Mouse (Mus musculus): ENCODE data around the gene Mlx. TPM values are rescaled to one million over a fixed set of nuclear protein-coding genes. Genes with fewer than 3 reads are reported as not detected.

Mlx gene
- polyA plus RNA-seq (2012; ENCODE audit: insufficient read depth, insufficient read length, missing spikeins): 55.0 and 67.5 TPM in 2 replicates

DNA sequence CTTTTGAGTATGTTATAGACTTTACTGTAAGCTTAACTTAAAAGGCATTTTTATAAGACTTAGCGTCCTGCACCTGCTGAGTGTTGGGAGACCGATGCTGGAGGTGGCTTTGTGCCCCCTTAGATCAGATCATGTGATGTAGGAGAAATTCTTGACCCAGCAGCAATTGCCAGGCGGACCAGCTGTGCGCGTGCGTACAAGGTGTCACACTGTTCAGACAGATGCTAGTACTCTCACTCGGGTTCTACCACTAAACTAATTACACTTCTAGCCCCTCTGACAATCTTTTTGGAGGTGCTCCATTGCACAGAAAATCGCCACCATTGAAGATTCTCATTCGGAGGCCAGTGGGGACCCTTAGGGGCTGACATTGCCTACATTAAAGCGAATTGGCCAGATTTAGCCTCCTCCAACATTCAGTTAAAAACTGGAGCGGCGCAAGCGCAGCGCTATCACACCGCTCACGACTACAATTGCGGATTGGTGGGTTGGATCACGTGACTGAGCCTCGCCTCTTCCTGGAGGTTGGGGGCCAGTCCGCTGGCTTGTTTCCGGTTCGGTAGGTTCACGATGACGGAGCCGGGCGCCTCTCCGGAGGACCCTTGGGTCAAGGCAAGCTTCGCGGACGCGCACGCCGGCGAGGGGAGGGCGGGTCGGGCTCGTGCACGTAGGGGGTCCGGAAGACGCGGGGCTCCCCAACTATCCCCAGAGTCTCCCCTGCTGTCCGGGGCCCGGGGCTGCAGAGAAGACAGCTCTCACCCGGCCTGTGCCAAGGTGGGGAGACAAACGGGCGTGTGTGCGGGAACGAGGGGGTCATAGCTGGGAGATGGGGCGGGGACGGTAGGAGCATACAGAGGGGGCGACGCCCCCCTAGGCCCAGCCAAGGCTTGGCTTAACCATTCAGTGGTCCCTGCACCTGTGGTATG is at the start of gene Mlx:
Gene Mlx, plus strand, starts transcription at position 522 of the 926 bp plus-strand sequence.
- H3K4me3 ChIP-seq (ENCODE audit: insufficient read depth, low read depth, low read length): peak within 1 kb of the TSS; percentile 66
- H3K27ac ChIP-seq (replicated peaks; ENCODE audit: low read depth, low read length): peak within 1 kb of the TSS; percentile 50
- H3K4me1 ChIP-seq (ENCODE audit: control insufficient read depth, insufficient read depth, insufficient read length, low read length): peaks cover 10% of the 10 kb centered on the region

DNA sequence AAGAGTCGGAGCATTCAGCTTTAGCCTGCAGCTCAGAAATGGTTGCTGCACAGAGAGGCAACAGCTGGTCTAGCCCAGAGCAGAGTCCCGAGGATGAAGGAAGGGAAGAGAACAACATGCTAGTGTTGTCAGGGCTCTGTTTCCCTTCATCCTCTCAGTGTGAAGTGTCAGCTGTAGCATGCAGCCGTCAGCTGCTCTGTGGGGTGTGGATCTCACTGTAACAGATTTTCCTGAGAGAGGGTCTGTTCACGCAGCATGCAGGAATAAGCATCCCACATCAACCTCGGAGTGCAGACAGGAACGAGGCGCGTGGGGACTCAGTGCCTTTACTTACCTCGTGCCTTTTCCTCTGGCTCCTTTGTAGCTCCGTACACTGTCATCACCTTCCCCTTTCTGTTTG is 49.3 kb upstream of the Mlx start:
- Histone ChIP-seq H3K27ac (replicated peaks; ENCODE audit: low read depth, low read length) (no peak overlapping the region), H3K4me1 (ENCODE audit: control insufficient read depth, insufficient read depth, insufficient read length, low read length) (no peaks in the 10 kb centered on the region), H3K4me3 (ENCODE audit: insufficient read depth, low read depth, low read length) (no peak overlapping the region)

DNA sequence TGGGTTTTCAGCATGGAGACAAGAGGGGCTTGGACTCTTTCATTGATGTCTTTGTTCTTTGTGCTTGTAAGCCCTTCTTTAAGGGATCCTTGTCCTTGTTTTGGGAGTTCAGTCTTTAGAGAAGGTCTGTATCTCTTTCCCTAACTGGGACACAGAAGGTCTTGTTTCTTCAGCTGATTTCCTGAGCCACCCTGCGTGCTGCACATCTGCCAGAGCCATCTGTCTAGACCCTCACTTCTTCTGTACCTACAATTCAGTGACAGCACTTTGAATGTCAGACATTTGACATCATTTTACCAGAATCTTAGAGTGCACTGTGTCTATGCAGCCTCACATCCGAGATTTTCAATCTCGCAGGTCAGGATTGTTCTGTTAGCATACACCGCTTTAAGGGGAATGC is 41.3 kb upstream of the Mlx start:
- no peak overlapping the region for H3K4me3 ChIP-seq (ENCODE audit: insufficient read depth, low read depth, low read length)
- peaks cover 3% of the 10 kb centered on the region; the same call in 1 of the 2 replicates for H3K4me1 ChIP-seq (ENCODE audit: control insufficient read depth, insufficient read depth, insufficient read length, low read length)
- no peak overlapping the region for H3K27ac ChIP-seq (replicated peaks; ENCODE audit: low read depth, low read length)

DNA sequence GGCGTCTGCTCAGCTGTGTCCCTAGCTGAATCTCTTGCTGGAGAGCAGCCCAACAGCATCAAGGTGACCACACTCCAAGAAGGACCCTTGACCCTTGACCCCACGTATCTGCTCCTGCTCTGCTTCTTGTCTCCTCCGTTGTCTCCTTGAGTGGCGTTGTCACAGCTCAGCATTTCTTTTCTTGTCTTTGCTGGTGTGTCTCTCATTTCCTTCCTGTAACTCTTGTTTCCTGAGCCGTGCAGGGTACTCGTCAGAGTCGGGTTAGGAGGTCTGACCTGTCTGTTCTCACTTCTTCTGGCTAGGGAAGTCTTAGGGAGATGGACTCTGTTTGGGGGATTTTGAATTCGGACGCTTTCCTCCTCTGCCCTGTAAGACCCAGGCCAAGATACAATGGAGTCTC is 40.6 kb upstream of the Mlx start:
- Histone ChIP-seq H3K4me1 (ENCODE audit: control insufficient read depth, insufficient read depth, insufficient read length, low read length) (peaks cover 3% of the 10 kb centered on the region; the same call in 1 of the 2 replicates), H3K4me3 (ENCODE audit: insufficient read depth, low read depth, low read length) (no peak overlapping the region), H3K27ac (replicated peaks; ENCODE audit: low read depth, low read length) (peak overlapping the region; percentile 25; the same call in 1 of the 2 replicates)

DNA sequence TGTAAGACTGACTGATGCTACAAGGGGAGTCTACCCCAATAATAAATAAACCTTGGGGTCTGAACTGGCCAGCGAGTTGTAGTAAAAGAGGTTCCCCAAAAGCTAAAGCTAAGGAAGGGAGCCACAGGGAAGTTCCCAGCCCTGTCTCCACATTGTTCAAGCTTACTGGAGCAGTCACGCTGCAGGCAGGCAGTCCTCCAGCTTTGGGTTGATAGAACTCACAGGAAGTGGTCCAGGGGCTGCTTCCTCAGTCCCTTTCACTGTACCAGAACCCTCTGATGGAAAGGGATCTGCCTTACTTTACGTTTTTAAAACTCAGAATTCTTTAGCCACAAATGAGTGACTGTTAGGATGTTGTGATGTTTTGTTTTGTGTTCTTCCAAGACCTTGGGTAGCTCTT is 39.6 kb upstream of the Mlx start:
- Histone ChIP-seq H3K4me3 (ENCODE audit: insufficient read depth, low read depth, low read length) (no peak overlapping the region), H3K4me1 (ENCODE audit: control insufficient read depth, insufficient read depth, insufficient read length, low read length) (peaks cover 6% of the 10 kb centered on the region), H3K27ac (replicated peaks; ENCODE audit: low read depth, low read length) (no peak overlapping the region)

DNA sequence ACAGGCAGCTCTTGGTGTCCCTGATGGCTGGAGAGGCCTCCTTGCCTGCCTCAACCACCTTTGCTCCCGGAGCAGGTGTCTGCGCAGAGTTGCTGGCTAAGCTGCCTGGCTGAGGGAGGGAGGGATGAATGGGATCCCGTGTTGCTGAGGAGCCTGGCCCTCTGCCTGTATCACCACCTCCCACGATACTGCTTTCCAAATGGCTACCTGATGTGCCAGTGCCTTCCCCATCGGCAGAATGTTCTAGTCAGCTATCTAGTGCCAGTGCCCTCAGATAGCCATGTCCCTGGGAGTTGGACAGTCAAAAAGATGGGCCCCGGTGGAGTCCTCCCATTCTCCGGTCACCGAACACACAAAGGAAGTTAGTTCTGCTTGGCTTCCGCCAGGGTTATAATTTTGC is 36.7 kb upstream of the Mlx start:
- H3K4me3 ChIP-seq (ENCODE audit: insufficient read depth, low read depth, low read length): no peak overlapping the region
- peaks cover 10% of the 10 kb centered on the region for H3K4me1 ChIP-seq (ENCODE audit: control insufficient read depth, insufficient read depth, insufficient read length, low read length)
- no peak overlapping the region for H3K27ac ChIP-seq (replicated peaks; ENCODE audit: low read depth, low read length)

DNA sequence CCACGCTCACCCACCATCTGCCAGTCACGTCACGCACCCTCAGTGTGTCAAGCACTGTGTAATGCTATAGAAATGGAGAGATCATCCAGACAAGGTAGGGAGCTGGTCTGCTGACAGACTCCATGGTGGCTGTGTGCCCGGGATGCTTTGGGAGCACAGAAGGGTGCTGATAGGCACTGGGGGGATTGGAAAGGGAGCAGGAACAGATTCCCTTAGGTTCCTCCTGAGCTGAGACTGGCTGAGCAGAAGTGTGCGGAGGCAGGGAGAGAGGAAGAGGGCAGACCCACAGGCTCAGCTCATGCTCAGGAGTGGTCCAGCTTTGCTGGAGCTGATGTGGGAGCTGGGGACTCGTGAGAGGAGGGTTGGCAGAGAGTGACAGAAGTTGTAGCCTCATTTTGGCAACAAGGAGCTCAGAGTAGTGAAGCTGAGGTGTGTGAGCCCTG is 36.0 kb upstream of the Mlx start:
- no peak overlapping the region for H3K27ac ChIP-seq (replicated peaks; ENCODE audit: low read depth, low read length)
- peaks cover 10% of the 10 kb centered on the region for H3K4me1 ChIP-seq (ENCODE audit: control insufficient read depth, insufficient read depth, insufficient read length, low read length)
- no peak overlapping the region for H3K4me3 ChIP-seq (ENCODE audit: insufficient read depth, low read depth, low read length)

DNA sequence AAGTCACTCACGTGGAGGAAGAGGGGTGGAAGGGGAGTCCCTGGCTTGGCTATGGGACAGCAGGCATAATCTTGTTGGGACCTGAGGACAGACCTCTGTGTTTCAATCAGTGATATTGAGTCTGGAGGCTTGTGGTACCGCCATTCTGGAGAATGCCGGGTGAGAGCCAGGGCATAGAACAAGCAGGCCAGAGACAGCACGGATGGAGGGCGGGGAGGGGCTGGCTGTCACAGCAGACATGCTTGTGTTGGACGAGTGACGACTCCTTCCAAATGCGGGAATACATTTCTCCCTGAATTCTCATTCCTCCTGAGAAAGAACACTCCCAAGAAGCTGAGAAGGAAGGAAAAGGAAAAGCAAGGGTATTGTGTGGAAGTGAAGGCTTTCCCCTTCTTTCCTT is 35.5 kb upstream of the Mlx start:
- H3K4me3 ChIP-seq (ENCODE audit: insufficient read depth, low read depth, low read length): no peak overlapping the region
- no peak overlapping the region for H3K27ac ChIP-seq (replicated peaks; ENCODE audit: low read depth, low read length)
- H3K4me1 ChIP-seq (ENCODE audit: control insufficient read depth, insufficient read depth, insufficient read length, low read length): peaks cover 7% of the 10 kb centered on the region; the same call in 1 of the 2 replicates

DNA sequence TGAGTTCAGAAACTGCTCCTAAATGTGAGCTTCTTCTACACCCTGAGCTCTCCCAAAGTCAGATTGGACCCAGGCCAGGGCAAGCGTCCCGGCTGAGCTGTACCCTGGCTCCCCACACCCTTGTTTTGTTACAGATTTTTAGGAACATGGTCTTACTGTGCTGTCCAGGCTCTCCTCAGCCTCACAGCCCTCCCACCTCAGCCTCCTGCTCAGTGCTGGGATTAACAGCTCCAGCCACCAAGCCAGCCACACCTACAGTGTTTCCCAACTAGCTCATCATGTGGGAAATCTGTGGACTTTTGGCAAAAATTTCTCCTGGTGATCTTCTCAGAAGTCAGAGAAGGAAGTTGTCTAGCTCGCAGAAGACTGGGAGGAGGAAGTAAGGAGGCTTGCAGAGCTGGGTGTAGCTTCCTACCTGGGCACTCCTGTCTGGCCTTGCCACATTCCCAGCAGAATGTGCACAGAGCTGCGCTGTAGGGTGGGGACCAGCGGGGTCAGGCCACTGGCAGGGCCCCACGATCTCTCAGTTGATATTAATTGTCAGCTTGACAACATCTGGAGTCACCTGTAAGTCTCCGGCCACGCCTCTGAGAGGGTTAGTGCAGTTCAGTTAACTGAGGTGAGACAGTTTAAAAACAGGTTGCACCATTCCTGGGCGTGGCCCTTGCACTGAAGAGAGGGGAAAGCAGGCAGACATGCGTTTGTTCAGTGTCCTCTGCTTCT is 34.2 kb upstream of the Mlx start:
- Histone ChIP-seq H3K27ac (replicated peaks; ENCODE audit: low read depth, low read length) (peak overlapping the region; percentile 40), H3K4me1 (ENCODE audit: control insufficient read depth, insufficient read depth, insufficient read length, low read length) (peaks cover 7% of the 10 kb centered on the region; the same call in 1 of the 2 replicates), H3K4me3 (ENCODE audit: insufficient read depth, low read depth, low read length) (no peak overlapping the region)

DNA sequence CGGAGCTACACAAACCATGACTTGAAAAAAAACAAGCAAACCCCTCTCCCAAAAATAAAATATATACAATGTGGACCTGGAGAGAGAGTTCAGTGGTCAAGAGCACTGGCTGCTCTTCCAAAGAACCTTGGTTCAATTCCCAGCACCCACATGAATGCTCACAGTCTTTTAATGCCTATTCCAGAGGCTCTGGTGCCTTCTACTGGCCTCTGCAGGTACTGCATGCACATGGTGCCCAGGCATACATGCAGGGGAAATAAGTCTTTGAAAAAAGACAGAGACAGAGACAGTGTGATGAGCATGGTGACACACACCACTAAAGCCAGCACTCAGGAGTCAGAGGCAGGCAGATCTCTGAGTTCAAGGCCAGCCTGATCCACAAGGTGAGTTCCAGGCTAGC is 33.1 kb upstream of the Mlx start:
- Histone ChIP-seq H3K27ac (replicated peaks; ENCODE audit: low read depth, low read length) (no peak overlapping the region), H3K4me1 (ENCODE audit: control insufficient read depth, insufficient read depth, insufficient read length, low read length) (peaks cover 12% of the 10 kb centered on the region), H3K4me3 (ENCODE audit: insufficient read depth, low read depth, low read length) (no peak overlapping the region)

DNA sequence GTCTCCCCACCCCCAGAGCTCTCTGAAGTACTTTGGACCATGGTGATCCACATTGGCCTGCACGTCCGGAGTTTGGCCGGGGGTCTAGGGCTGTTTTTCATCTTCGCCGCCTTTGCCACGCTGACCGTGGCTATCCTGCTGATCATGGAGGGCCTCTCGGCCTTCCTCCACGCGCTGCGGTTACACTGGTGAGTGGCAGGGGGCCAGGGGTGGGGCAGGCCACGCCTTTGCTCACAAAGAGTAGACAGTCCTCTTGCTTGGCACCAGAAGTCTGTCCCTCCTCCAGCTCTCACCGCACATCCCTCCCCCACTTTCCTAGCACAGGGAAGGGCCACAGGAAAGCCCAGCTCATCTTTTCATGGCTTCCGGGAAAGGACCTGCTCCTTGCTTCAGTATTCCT is 31.7 kb upstream of the Mlx start:
- Histone ChIP-seq H3K27ac (replicated peaks; ENCODE audit: low read depth, low read length) (no peak overlapping the region), H3K4me1 (ENCODE audit: control insufficient read depth, insufficient read depth, insufficient read length, low read length) (peaks cover 24% of the 10 kb centered on the region), H3K4me3 (ENCODE audit: insufficient read depth, low read depth, low read length) (no peak overlapping the region)

DNA sequence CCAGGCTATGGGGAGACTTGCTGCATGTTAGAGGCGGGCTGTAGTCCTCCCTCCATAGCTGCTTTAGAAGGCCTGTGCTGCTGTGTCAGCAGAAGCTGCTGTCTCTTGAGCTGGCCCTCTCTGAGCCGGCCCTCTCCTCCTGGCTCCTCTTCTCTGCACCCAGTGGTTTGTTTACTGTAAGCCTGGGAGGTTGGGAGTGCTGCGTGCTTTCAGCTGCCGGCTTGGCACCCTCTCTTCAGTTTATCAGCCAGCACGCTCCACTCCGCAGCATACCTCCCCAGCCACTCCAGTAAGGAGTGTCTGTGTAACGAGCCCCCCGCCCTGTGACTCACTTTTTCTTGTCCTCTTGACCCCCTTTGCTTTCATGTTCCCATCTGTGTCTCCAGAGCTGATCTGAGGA is 30.2 kb upstream of the Mlx start:
- Histone ChIP-seq H3K4me1 (ENCODE audit: control insufficient read depth, insufficient read depth, insufficient read length, low read length) (peaks cover 34% of the 10 kb centered on the region), H3K27ac (replicated peaks; ENCODE audit: low read depth, low read length) (0 out of 2 replicates have a peak overlapping the region, but pooled peaks have one; percentile 4), H3K4me3 (ENCODE audit: insufficient read depth, low read depth, low read length) (no peak overlapping the region)

DNA sequence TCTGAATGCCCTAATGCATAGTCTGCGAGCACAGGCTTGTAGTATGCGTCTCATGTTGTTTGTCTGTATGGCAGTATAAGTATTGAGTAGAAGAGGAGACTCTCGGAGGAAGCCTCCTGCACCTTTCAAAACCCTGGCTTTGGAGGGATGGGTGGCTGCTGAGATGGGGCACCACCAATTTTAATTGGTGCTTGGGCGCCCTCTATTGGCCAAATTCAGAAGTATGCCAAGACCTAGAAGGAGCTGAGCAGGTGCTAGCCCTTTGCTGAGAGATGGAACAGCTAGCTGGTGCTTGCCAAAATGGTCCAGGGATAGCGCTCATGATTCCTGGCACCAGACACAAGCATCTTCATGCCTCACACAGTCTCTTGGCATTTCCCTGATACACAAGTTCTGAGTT is 29.2 kb upstream of the Mlx start:
- H3K4me1 ChIP-seq (ENCODE audit: control insufficient read depth, insufficient read depth, insufficient read length, low read length): peaks cover 38% of the 10 kb centered on the region
- H3K27ac ChIP-seq (replicated peaks; ENCODE audit: low read depth, low read length): peak overlapping the region; percentile 100
- no peak overlapping the region for H3K4me3 ChIP-seq (ENCODE audit: insufficient read depth, low read depth, low read length)

DNA sequence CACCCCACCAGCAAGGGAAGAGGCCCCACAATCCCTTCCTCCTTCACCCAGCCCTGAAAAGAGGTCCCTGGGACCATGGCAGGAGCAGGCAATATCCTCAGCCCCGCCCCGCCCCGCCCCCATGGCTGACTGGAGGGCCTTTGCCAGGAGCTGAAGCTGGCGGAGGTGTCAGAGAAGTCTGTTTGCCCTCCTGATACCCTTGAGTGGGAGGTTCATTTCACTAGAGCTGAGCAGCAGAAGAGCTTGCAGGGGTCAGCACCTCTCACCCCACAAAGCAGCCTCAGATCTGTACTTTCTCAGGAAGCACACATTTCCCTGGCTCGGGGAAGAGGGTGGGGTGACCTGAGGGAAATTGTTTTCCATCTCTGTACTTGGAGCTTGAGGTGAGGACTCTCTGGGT is 28.4 kb upstream of the Mlx start:
- Histone ChIP-seq H3K4me3 (ENCODE audit: insufficient read depth, low read depth, low read length) (no peak overlapping the region), H3K27ac (replicated peaks; ENCODE audit: low read depth, low read length) (peak overlapping the region; percentile 100), H3K4me1 (ENCODE audit: control insufficient read depth, insufficient read depth, insufficient read length, low read length) (peaks cover 43% of the 10 kb centered on the region)

DNA sequence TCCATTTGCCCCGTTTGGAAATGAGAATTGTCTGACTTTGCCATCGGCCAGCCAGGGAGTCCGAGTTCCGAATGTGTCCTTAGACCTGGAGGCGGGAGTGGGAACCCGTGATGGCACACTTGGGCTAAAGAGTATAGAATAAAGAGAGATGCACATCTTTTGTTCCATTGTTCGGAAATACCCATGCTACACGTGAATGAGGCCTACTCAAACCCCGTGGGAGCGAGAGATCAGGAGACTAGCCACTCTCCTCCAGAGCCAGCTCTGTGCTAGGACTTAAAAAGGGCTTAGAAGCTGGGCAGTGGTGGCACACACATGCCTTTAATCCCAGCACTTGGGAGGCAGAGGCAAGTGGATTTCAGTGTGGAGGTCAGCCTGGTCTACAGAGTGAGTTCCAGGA is 27.6 kb upstream of the Mlx start:
- H3K4me3 ChIP-seq (ENCODE audit: insufficient read depth, low read depth, low read length): no peak overlapping the region
- peaks cover 50% of the 10 kb centered on the region for H3K4me1 ChIP-seq (ENCODE audit: control insufficient read depth, insufficient read depth, insufficient read length, low read length)

More for the DNA sequence above, 27.6 kb upstream of the Mlx start:
- peak overlapping the region; percentile 100 for H3K27ac ChIP-seq (replicated peaks; ENCODE audit: low read depth, low read length)
